Mouse (Mus musculus) subcutaneous adipose tissue, adult 2 months (tissue): ENCODE results near the gene Cttnbp2. TPM values are rescaled to one million over a fixed set of nuclear protein-coding genes. Genes with fewer than 3 reads are reported as not detected.

Source experiments
- polyA plus RNA-seq: library from polyadenylated mRNA; depleted of rRNA; stranded (reverse); fragments of >200 nt; gene quantifications from 2 replicates; pipeline ENCODE4 v1.2.3, GENCODE M21; 2012; ENCODE audit warnings: low replicate concordance; rRNA removed

Gene Cttnbp2
- 0.85 and 6.2 TPM in 2 replicates for polyA plus RNA-seq

DNA sequence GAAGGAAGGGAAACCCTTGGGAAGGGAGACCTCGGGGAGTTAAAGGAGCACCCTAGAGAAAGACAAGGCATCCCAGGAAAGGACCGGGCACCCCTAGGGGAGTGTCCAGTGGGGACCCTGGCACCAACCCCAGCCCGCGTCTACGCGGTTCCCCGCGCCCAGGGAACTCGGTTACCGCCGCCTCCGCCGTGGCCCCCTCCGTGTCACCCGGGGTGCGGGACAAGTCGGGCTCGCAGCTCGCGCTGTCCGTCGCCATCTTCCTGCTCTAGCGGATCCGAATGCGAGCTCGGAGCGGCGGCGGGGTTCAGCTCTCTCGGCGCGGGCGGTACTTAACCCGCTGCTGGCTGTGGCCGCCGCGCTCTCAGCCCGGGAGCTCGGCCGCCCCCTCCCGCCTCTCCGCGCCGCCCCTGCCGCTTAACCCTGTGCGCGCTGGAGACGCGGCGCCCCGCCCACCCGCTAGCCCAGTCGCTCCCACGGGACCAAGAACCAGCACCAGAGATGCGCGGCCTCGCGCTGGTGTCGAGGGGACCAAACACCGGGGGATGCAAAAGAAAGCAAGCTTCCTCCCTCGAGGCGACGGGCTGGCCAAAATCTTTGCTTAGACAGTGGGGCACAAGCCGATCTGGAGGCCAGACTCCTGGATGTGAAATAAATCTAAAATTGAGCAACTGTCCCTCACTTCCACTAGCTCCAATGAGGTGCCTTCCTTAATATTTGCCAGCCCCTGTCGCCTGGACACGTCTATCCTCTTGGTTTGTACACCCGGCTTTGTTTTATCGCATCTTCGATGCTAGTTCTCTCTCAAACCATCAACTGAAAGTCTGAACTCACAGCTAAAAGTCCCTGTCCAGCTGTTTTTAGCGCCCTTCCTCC is at the start of gene Cttnbp2:
Cttnbp2 (minus strand) TSS at position 364 of the 873 bp plus-strand sequence.

